Mouse (Mus musculus) ES-CJ7 (cell line): ENCODE results near the gene Fbxl22.

Source experiments
- DNase-seq: peaks from one replicate; pipeline ENCODE4 v3.0.0; 2011; ENCODE audit warnings: low read depth, low spot score

The Fbxl22 gene

DNA sequence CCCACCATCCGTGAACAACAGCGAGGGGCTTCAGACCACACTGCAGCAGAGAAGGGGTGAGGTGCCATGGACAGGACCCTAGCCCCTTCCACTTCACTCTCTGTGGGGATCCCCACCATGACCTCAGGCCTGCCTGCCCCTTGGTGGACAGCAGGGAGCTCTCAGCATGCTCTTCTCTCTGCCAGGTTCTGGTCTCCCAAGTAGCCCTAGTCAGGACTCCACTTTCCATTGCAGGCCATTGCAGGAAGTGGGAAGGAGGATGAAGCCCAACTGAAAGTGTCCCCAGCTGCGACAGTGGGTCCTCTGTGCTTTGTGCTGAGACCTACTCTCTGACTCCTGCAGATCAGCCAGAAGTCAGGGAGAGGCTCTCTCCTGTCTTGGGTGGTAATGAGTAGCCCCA, 6.7 kb downstream of the Fbxl22 start:
- no peak for DNase-seq

DNA sequence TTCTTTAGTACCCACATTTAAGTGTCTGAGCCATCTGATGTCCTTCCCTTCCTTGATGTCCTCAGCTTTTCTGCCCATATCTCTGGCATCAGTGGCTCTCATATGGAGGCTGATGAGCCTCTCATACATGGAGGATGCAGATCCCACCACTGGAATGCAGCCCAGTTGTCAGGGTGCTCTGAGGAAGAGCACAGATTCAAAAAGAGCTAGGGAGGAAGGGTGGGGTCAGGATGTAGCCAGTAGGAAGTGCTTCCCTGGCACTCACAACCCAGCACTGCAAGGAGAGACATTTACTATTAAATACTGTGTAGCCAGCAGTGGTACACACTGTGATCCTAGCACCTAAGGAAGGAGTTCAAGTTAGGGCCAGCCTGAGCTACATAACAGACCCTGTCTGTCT, 8.0 kb downstream of the Fbxl22 start:
- no peak for DNase-seq

DNA sequence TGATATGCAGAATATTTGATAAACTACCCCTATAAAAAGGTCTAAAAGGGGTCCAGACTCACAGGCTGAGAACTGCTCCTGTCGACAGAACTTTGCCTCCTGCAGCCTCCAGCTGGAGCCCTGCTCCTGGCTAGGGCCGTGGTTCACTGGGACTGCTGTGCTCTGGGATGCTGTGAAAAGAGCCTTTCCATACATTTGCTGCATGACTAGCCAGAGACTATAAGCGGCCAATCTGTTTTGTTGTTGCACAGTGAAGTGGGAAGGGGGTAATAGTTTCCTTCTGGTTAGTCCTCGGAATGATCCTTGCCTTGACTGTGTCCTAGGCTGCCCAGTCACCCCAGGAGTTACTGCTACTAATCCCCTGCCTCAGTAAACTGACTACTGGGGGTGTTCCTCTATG, 8.4 kb downstream of the Fbxl22 start:
- no peak for DNase-seq

DNA sequence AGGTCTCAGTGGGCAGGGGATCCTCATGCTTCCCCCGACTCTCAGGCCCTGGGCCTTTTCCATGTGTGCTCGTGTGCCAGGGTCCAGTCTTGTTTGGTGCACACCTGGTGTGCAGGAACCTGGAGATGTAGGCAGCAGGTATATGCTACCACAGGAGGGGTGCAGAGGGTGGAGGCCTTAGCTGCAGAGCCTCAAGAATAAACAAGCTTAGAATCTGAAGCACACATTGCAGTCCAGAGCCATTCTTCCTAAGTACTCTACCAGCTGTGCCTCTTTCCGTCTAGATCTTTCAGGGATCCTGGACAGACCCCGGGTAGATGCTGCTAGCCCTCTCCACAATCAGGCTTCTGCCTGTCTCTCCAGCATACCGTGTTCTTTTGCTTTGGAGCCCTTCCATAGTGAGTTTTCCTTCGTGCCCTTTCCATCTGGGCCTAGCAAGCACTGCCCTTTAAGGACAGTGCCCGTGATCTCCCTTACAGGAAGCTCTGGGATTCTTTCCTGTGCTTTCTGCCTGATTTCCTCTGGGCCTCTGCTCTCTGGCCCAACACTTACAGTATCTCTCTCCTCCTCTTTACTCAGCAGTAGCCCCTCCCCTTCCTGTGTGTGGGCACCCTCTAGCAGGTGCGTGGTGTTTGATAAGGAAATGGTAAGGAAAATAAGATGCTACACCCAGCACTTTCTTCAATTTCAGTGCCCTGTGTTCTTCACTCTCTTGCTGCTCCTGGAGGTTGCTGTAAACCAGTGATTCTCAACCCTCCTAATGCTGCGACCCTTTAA, 9.1 kb downstream of the Fbxl22 start:
- no peak for DNase-seq

- no peak for DNase-seq
These were observed 9.9 kb downstream of the Fbxl22 start for GRCm38 (mm10) chr9:66504518-66504917.

- peak; percentile 27 for DNase-seq
These were observed 10.4 kb downstream of the Fbxl22 start for GRCm38 (mm10) chr9:66503879-66504411.

- no peak for DNase-seq
These were observed 13.1 kb downstream of the Fbxl22 start for GRCm38 (mm10) chr9:66501248-66501647.

DNA sequence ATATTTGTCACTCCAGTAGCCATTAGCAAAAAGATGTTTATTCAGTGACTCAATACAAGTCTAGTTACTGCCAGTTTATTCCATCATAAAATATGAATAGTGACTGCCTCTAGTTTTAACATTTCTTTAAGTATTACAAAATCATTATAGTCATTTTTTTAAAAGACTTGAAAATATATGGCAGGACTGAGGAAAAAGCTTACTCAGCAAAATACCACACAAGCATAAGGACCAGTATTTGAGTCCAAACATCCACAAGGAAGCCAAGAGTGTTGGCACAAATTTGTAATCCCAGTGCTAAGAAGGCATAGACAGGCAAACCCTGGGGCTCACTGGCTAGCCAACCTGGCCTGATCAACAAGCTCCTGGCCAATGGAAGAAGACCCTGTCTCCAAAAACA, 20.4 kb downstream of the Fbxl22 start:
- DNase-seq, result no peak

DNA sequence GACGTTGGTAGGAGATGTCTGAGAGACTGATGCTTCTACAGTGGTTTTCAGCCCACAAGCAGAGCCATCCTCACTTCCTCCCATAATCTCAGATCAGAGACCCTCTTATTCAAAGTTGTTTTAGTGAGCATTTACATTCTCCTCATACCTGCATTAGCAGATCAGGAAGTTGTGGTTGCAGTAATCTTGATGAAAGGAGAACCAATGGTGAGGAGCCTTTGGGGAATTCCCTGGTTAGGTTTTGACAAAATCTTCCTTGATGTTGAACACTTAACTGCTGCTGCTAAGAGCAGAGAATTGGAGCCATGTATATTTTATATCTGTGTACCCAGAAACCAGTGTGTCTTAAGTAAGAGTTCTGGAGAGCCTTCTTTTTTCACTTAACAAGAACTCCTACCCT, 22.0 kb downstream of the Fbxl22 start:
- no peak for DNase-seq

GRCm38 (mm10) chr9:66488786-66489185, 25.6 kb downstream of the Fbxl22 start:
- DNase-seq, result no peak

DNA sequence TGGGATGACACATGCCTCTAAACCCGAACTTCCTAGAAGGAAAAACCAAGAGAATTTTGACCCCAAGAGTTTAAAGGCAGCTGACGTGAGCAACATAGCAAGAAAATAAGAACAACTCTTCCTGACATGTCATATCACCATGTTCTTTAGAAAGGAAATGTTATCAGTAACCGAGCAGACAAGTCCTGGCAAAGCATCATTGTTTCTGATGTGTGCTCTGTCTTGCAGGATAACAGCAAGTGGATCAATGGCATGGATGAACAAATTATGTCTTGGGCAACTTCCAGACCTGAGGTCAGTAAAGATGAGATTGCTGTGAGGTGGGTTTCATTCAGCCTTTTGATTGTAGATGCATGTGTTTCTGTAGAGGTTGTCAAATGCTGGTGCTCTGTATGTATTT, 31.0 kb downstream of the Fbxl22 start:
- no peak for DNase-seq

- DNase-seq, result no peak
These were observed 36.6 kb downstream of the Fbxl22 start for GRCm38 (mm10) chr9:66477785-66478184.

- peak; percentile 52 for DNase-seq
These were observed 49.3 kb downstream of the Fbxl22 start for GRCm38 (mm10) chr9:66465087-66465486.
